Mouse (Mus musculus) adrenal gland, adult 2 months (tissue): ENCODE measurements around the gene Ralgapa2. TPM values are rescaled to one million over a fixed set of nuclear protein-coding genes. Genes with fewer than 3 reads are reported as not detected.
A peak's percentile ranks its signal among the peaks of the same experiment; 100 is the strongest.

Experiments
- DNase-seq: peaks from one replicate; pipeline ENCODE4 v3.0.0; 2021
- polyA plus RNA-seq: library from polyadenylated mRNA; depleted of rRNA; stranded (reverse); fragments of >200 nt; gene quantifications from 2 replicates; pipeline ENCODE4 v1.2.3, GENCODE M21; 2012
- total RNA-seq, 2 experiments: library from RNA; stranded (reverse); gene quantifications; 2 replicates each; pipeline ENCODE4 v1.2.3; 2021

Ralgapa2 gene
- total and polyA plus RNA-seq, 3 experiments, result 12.9 to 28.4 (median 22.1) TPM

DNA sequence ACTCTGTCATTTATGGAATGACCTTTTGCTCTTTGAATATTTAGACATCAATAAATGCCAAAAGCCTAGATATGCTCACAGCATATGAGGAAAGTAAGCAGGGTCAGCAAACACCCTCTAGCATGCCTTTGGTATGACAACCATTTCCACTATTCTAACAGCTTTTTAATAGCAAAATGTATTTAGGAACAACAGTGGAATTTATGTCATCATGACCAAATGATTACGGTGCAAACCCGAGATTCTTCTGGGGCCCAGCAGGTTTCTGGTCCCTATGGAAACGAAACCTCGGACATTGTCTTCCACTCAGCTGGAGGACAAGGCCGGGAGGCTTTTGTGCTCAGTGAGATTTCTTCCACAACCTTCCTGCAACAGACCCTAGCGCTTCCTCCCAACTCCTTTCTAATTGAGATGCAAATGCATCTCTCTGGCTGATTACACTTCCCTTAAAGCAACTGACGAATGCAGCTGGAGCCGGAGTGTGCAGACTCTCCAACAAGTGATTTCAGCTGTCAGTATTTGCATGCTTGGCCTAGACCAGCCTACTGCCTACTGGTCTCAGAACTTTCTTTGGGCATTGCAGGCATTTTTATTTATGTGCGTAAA, 209.9 kb downstream of the Ralgapa2 start:
- no peak for DNase-seq

- DNase-seq, result no peak
Measured at GRCm38 (mm10) chr2:146300500-146301020, 211.6 kb downstream of the Ralgapa2 start.

DNA sequence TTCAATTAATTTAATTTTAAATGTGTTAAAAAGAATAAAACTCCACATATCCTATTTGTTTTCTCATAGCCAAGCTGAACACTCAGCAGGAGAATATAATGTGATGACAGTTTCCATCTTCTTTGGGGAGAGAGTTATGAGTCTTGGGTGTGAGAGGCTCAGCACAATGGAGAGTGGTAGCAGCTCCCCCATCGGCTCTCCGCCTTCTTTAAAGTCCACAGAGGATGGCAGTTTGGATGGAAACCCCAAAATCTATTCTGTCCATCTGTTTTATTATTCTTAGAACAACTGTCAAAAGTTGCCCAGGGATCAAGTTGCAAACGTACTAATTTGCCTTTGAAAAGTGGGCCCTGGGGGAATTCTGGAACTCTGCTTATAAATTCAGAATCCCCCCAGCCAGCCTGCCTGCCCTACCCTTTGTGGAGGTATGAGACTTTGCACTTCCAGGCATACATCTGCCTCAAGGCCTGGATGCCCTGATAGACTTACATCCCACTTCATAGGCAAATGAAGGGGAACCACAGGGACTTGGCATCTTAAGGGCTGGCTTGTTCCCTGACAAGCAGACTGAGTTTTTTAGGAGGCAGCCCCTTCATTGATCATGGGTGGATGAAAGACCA, 212.2 kb downstream of the Ralgapa2 start:
- DNase-seq, result no peak

DNA sequence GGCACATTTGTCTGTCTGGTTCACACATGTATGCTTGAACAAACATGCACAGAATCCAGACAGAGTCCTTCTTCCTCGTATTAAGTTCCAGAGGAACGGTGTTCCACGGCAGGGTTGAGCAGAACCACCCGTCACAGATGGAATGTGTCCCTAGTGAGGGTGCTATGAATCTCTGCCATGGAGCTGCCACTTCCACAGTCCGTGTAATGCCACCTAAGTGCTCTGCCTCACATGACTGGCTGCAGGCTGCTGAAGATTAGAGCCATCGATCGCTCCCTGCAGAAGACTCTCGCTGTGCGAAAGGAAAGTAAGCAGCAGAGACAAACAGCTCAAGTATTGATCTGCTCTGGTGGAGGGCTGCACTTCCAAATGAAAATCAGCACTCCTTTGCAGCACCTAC, 218.6 kb downstream of the Ralgapa2 start:
- DNase-seq, result no peak

- DNase-seq, result no peak
Measured at GRCm38 (mm10) chr2:146290871-146291637, 221.1 kb downstream of the Ralgapa2 start.

GRCm38 (mm10) chr2:146290366-146290765, 221.8 kb downstream of the Ralgapa2 start:
- no peak for DNase-seq

DNA sequence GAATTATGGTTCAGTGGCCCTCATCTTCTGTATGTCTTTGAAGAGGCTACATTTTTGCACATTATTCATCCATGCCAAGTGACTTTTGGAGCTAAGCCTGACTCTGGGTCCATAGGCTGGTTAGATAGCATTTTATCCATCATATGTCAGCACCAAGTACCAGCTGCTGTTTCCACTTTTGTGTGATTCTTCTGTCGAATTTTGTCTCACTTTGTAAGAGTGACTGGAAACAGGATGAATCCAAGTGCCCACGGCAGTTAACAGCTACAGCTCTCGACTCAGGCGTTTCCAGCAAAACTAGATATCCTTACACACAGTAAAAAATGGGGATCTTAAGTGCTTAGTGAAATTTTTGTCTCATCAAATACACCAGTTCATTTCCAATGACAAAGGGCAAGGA, 222.8 kb downstream of the Ralgapa2 start:
- DNase-seq, result no peak

GRCm38 (mm10) chr2:146288326-146288725, 223.8 kb downstream of the Ralgapa2 start:
- DNase-seq, result no peak

DNA sequence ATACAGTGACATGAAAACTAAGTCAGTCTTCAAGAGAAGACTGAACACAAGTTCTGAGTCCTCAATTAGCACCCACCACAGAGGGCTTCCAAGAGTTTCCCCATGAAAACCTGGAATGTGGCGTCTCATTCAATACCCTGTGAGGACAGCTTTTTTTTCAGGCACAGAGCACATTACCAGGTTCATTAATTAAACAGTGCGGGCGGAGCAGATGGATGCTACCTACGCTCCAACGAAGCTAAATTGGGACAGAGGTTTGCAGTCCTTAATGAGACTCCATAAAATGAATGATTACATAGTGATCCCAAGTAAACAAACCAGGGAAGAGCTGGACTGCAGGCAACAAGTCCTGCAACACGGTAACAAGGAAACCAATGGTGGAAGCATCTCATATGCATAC, 224.6 kb downstream of the Ralgapa2 start:
- no peak for DNase-seq

GRCm38 (mm10) chr2:146281346-146281745, 230.8 kb downstream of the Ralgapa2 start:
- DNase-seq, result no peak

- DNase-seq, result no peak
Measured at GRCm38 (mm10) chr2:146280921-146281274, 231.2 kb downstream of the Ralgapa2 start.

GRCm38 (mm10) chr2:146280221-146280920, 231.8 kb downstream of the Ralgapa2 start:
- DNase-seq, result no peak

- no peak for DNase-seq
Measured at GRCm38 (mm10) chr2:146279430-146280220, 232.5 kb downstream of the Ralgapa2 start.

- DNase-seq, result peak; percentile 30
Measured at GRCm38 (mm10) chr2:146278381-146278780, 233.8 kb downstream of the Ralgapa2 start.

DNA sequence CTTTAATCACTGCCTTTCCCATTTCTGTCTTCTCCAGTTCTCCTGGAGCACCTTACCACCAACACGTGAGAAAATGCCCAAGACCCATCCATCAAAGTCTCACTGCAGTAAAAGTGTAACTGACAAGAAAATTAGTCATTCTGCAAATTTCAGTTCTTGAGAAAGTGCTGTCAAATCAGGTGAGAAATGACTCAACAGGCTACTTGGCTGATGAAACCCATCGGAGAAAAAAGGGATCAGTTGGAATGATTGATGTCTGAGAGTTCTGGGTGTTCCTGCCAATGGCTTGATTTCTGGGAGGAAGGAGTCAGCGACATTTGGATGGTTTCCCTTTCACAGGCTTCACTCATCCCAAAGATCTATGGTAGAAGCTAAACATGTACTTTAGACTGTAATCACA, 245.6 kb downstream of the Ralgapa2 start:
- no peak for DNase-seq

GRCm38 (mm10) chr2:146265045-146265444, 247.1 kb downstream of the Ralgapa2 start:
- DNase-seq, result no peak

DNA sequence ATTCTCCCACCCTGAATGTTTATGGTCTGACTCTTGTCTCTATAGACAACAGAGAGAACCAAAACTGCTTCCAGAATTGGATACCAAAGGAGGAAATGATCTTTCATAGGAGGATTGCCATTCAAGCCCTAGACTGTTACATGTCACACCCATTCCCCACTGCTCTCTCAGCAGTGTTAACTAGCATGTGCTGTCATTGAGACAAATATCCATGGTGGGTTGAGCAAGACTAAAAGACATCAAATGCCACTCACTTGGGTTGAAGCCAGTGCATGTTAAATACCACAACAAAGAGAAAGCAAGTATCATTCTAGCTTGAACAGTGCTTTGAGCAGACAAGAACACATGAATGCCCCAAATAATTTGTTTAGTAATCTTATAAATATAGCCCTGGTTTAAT, 249.2 kb downstream of the Ralgapa2 start:
- DNase-seq, result no peak

DNA sequence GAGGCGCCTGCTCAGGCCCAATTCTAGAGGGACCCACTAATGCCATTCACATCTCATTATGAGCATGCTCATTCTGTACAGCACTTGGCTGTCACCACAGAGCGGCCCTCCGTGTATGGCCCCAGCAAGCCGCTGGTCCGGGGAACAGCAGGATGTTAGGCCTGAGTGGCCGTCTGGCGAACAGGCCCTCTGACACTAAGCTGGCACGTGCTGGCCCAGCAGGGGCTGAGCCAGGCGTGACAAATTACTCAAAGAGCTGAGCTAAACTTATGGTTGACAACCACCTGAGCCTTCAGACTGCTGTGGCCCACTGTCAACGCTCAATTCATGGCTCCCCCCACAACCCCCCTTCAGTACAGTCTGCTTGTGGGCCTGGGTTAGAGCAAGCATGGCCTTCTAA, 249.9 kb downstream of the Ralgapa2 start:
- DNase-seq, result no peak

DNA sequence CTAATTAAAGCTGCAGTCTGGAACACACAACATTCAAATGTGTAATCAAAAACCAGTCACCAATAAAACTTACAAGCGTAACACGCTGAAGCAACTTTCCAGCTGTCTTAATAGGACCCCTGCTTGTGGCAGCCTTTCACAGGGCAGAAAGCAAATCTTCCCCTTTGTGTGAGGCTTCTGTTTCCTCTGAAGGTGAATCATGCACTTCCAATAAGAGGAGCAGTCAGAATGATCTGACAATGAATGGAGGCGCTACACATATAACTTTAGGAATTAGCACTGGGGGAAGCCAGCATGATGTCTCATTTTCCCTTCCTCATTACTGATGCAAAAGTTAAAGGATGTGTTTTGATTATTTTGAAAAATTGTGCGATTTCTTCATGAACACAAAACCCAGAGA, 251.0 kb downstream of the Ralgapa2 start:
- no peak for DNase-seq

DNA sequence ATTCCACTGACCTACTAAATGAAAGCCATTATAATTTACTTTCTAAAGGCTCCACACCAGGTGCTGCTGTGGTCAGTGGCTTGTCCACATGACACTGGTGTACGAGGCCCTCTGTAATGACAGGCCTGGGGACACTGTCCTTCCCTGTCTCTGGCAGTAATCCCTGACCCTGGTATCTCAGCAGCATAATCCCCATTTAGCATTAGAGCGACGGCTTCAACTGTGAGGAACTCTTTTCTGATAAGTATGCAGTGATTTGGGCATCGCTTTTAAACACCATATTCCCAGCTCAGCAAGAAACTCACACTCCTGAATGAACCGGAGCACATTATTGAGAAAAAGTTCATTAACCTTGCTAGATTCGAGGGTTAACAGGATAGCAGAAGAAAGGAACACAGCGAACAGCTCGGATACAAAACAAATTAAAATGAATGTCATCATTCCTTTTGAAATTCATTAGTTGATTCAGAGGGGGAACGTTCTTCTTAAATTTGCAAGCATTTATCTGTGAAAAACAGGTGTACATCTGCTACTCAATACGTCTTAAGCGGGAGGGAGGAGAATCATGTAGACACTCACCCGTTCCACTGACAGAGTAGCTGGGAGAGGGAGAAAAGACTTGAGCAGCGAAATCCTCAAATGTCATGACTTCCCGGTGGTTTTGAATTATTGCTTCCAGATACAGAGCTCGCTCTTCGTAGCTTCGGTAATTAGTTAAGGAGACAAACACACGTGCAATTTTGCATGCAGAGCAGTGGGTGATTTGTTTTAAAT, 252.2 kb downstream of the Ralgapa2 start:
- DNase-seq, result no peak
